Mouse (Mus musculus) ovary, postnatal 14 days (tissue): Measurements from ENCODE around the gene Hesx1.
"Not testable (repeated sequence)": the region's sequence is repeated elsewhere in the genome, so short reads cannot be mapped to it uniquely, and the experiment has no call there.

ENCODE experiments used
- DNase-seq: peaks from one replicate; pipeline ENCODE4 v3.0.0; 2022; ENCODE audit warnings: low spot score

Hesx1 gene

DNA sequence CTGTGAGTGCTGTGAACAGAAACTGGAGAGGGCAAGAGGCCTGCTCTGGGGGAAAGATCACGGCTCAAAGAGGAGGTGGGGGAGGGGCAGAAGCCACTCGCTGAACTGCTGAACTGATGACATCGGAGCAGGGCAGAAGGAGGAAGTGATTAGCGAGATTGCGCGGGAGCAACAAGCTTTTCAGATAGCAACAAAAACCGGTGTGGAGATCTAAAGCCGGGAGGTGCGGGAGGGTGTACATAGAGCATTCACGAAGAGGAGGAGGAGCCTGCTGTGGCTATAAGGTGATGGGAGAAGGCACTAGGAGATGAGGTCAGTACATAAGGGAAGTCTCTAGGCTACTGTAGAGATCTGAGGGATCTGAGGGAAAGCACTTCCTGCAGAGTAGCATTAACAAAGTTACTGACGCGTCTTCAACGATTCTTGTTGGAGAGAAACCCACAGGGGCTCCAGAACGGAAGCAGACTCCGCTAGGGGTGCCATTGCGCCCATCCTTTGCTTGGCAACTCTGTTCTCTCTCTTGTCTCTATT is at the start of gene Hesx1:
TSS of gene Hesx1 (plus strand) at position 206 of the 531 bp plus-strand sequence.
- DNase-seq = peak; percentile 25

DNA sequence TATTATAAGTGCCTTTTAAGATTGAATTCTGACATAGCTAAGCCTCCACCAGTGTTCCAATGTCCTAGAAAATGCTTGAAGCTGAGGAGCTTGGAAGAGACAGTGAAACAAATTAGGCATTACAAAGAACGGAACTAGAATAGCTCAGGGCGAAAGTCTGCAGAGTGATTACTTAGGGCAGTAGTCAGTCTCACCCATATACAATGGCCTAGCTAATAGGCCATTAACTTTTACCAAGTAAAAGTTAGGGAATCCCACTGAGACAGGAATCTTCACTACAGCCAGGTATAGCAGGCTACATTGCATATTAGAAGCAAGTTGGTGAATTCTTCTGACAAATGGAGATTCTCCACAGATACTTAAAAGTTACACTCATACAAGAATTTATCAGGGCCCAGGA is 38.1 kb upstream of the Hesx1 start:
- DNase-seq = not testable (repeated sequence)

DNA sequence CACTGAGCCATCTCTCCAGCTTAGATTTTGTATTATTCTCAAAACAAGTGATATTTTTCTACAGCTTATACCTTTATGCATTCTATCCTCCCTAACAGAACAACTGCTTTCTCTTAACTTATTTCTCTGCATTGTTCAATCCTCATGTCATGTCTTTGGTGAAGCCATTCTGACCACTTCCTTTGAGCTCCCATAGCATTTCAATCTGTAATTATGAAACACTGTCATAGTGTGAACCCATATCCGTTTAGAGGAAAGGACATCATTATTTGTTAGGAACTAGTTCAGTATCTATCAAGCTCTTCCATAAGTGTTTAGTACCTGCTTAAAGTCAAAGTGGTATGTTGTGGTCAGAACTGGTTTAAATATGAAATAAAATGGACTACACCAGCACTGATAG is 33.7 kb upstream of the Hesx1 start:
- DNase-seq = no peak

DNA sequence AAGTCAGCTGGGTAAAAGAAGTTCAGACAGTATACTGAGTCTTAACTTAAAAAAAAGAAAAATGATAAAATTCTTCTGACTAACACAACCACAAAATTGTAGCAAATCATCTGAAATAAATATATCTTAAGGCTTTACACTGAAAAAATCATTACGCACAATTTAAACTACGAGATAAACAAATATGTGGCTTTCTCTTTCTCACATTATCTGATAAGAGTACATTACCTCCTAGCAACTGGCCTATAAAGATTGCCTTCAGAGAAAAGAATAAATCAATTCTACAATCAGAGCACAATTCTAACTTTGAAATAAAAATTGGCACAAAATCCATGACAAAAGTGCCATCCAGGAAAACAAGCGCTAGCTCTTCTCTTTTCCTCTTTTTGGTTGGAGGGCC is 25.1 kb upstream of the Hesx1 start:
- no peak for DNase-seq

DNA sequence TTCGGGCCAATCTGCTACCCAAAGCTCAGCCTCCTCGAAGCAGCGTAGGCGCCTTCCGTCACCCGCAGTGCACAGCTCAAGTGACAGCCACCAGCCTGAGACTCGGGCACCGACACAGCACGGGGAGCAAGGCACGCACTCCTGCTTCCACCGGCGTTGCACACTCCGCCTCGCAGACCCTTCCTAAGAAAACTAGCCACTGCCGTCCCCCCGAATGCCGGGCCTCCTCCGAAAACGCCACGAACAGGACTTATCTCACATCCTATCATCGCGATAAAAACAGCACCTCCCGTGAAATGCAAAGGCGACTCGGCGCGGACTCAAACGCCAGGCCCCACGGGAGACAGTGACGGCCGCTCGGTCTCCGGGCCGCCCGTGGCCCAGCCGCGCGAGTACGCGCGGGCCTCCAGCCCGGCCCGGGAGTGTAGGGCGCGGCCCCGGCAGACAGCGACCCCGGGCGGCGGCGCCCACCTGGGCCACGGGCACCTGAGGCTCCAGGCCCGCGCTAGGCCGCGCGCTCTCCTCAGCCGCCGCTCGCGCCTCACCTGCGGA is 24.3 kb upstream of the Hesx1 start:
- peak; percentile 31 for DNase-seq

DNA sequence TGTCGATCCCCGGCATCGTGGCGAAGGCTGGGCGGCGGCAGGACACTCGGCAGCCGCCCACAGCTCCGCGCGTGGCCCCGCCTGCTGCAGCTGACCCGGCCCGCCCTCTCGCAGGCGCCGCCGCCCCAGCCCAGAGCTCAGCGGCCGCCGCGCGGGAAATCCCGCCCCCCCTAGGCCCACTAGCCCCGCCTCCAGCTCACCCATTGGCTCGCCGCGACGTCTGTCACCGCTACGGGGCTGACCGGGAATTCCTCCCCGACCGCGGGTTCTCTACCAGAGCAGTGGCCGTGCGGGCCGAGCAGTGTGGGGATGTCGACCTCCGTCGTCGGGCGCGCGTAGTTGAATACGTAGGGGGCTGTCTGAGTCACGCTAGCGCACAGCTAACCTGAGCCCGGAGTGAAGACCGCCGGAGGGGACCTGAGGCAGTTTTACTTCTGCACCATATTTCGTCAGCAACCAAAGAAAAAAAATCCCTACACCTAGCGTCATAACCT is 23.7 kb upstream of the Hesx1 start:
- peak; percentile 99 for DNase-seq

DNA sequence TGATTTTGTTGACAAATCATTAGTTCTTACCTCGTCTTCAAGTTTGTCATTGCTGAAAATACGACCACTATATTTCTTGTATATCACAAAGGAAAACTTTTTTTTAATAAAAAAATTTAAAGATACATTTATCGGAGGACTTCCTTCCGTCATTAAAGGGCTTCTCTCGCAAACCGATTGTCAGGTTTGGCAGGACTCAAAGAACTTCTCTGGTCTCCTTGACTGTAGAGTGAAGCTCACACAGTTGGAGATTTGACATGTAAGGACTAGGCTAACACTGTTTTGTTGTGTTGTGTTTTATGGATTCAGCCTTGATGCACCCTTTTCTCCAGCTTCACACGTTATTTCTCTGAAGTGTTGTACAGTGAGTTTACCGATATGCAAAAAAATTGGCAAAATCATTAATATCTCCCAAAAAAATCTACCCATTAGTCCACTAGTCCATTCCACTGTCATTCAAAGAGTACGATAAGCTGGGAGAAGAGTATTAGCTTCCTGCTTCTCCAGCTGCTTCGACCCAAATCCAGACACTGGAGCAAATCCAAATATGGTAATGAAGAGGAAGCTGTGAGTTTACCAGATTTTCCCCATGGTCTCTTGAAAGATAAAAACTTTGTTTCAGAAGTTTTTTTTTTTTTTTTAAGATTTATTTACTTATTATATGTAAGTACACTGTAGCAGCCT is 23.0 kb upstream of the Hesx1 start, which contains the start of gene Appl1:
TSS of gene Appl1 (minus strand) at position 127 of the 684 bp plus-strand sequence.
- no peak for DNase-seq

DNA sequence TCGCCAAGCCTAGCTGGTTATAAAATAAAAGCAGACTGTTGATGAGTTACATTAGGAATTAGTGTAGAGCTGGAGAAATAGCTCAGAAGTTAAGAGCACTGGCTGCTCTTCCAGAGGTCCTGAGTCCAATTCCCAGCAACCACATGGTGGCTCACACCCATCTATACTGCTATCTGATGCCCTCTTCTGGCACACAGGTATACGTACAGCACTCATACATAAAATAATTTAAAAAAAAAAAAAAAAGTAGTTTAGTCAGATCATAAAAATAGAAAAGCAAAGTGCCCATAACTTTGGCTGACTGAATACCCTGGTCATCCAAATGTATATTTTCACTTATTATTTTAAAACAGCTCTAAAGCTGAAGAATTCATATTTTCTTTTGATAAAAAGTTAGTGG is 21.1 kb upstream of the Hesx1 start:
- no peak for DNase-seq

DNA sequence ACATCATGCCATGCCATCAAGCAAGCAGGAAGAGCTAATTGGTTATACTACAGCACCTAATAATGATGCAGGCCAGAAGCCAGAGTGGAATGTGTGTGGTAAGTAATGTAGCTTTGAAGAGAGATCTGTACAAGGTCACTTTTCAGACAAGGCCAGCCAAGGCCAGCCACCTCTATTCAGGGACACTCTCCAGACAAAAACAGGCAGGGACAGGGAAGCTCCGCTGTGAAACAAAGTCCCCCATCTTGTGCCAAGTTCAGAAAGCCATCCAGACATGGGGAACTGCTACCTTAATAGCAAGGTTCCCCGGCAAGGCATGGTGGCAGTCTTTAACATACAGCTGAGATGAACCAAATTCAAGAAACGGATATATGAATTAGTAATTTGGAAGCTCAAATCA is 18.7 kb upstream of the Hesx1 start:
- DNase-seq = no peak

DNA sequence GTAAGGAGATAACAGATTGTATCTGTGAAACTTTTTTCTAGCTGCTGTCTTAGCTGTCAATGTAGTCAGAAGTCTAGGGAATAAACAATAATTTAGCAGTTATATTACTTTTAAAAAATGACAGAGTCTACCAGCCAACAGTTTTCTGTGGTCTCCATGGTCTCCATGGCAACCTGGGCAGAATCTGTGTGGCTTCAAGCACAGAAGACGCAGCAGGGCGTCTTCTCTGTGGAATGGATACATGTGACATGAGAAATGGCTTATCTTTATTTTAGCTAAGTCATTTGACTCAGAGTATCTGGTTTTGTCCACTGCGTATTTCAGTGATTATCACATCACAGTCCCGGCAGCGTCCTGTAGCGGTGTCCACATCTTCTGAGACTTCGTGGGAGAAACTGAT is 18.0 kb upstream of the Hesx1 start:
- DNase-seq = no peak

DNA sequence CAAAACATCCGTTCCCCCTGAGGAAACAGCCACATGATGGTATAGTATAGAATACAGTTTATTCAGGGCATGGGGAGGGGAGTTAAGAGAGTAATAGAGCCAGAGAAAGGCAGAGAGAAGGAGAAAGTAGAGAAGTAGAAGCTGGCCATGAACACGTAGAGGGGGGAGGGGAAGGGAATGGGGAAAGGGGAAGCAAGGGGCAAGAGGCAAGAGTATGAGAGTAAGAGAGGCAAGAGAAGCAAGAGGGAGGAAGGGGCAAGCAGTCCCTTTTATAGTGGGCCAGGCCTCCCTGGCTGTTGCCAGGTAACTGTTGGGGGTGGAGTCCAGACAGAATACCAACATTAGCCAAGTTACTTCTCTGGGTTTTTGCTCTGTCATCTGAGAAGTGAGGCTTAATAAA is 16.7 kb upstream of the Hesx1 start:
- no peak for DNase-seq

DNA sequence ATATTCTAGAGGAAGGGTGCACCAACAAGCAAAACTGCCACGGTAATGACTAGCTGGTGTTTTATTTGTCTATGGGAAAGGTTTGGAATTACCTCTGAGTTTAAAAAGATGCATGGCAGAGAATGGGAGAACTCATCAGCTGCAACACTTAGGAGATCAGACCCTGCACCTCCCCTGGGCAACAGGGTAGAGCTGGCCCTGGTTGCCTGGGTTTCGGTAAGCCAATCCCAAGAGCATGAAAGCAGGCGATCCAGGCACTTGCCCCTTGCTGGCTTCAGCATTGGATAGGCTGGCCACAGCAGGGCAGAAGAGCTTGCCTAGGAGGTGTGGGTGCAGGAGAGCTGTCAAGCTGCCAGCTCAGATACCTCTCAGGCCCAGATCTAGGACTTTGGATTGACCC is 14.4 kb upstream of the Hesx1 start:
- no peak for DNase-seq

DNA sequence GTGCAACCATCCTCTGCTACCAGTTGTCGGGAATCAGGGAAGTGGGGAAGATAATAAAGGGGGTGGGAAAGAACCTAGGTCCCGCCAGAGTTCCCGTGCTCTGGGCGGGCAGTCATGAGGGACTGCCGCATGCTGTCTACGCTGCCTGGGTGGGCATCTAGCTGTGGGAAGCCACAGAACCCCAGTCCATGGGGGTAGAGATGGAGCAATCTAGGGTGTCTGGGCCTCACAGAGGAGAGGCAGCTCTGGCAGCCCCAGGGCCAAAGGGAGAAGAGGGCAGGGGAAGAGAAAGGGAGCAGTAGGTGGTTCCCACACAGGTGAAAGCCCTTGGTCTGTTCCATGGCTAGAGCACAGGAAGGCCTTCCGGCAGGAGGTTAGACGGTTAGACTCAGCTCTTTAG is 13.2 kb upstream of the Hesx1 start:
- DNase-seq = no peak

DNA sequence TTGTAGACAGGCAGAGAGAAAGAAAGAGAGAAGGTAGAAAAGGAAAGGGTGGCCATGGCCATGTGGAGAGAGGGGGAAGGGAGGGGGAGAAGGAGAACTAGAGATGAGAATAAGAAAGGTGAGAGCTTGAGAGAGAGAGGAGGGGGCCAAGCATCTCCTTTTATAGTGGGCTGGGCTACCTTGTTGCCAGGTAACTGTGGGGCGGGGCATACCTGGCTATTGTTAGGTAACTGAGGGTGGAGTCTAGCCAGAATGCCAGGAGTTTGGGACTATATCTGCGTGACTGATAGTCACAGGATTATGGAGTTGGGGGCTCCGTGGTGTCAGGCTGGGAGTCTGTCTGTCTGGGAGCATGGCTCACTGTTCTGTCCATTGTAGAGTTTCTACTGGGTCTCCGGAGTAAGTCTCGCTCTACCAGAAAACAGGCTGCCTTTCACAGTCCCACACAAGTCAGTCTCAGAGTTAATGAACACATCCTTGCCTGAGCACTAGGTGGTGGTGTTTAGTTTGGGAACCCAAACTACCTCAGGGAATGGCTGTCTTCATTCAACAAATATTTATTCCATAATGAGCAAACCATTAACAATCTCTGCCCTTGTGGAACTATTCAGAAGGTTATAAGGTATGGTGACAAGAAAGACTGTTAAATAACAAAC is 12.6 kb upstream of the Hesx1 start:
- DNase-seq = no peak

DNA sequence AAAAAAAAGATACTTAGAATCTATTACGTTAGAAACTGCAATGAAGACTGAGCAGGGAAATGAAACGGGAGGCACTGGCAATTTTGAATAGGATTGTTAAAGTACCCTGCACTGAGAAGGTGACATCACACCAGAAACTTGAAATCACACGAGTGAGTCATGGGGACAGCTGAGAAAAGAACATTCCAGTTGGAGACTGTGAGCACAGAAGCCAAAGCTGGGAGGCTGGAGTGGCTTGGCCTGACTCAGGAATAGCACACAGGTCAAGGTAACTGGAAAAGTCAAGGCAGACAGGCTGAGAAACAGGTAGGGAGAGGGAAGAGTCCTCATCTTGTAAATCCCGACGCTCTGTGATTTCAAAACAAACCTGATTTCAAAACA is 12.1 kb upstream of the Hesx1 start:
- DNase-seq = no peak

DNA sequence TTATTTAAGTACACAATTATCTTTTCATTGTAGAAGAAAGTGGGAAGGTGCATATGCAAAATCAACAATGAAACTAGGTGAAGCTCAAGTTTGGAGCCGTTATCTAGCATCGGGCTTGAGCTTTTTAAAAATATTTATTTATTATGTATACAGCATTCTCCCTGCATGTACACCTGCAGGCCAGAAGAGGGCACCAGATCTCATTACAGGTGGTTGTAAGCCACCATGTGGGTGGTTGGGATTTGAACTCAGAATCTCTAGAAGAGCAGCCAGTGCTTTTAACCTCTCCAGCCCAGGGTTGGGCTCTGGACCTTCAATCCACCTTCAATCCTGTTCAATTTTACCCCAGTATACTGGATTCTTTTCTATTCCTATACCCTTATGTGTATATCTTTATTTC is 5.5 kb upstream of the Hesx1 start:
- DNase-seq = no peak

DNA sequence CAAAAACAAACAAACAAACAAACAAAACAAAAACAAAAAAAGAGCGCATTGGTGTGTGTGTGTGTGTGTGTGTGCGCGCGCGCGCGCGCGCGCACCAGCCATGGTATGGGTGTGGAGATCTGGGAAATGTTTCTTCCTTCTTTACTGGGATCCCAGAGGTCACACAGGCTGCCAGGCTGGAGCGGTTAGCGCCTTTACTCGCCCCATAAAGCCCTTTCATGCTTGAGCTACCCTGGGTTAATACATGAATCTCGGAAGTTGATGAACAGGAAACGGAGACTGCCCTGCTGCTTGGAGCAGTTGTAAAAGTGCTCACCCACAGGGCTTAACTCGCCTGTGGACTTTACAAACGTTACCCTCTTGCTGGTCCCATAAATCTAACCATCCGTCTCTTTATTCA is 2.6 kb upstream of the Hesx1 start:
- no peak for DNase-seq

DNA sequence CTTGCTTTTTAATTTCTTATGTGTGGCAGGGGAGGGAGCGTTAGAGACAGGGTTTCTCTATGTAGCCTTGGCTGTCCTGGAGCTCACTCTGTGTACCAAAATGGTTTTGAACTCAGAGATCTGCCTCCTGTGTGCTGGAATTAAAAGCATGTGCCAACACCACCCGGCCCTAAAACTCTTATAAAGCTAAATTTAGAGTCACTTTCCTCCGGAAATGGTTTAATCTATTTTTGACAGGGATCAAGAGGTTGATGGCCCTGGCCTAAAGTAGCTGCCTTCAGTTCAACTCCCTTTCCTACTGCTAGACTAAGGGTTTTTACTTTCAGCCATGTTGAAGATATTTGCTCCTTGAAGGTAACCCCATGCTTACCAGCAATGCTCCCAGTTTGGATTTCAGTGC is 789 bp upstream of the Hesx1 start:
- DNase-seq = no peak

DNA sequence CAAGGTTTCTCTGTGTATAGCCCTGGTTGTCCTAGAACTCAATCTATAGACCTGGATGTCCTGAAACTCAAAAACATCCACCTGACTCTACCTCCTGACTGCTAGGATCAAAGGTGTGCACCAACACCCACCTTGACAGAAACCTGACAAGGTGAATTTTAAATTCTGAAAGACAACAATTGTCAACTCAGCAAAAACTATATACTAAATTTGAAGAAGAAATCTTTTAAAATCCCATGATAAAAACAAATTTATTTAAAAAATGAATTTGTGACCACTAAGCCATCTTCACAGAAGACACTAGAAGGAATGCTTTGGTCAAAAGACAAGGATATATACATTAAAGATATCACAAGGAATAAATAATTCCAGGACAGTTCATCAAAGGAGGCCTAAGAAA is 2.0 kb downstream of the Hesx1 start:
- DNase-seq = no peak

DNA sequence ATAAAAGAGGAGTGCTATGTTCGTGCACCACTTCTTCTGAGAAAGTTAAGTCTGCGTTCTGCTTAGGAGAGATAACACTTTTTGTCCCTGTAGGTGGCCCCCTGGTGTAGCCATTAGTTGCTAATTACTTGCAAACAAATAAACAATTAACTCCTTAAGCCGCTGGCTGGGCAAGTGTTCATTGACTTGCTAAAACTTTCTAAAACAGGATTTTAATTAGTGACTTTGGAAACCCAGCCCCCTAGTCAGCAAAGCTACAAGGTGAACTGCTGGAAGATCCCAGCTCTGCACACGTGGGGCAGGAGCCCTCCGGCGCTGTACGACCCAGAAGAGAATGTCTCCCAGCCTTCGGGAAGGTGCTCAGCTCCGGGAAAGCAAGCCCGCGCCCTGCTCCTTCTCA is 6.2 kb downstream of the Hesx1 start:
- DNase-seq = no peak

DNA sequence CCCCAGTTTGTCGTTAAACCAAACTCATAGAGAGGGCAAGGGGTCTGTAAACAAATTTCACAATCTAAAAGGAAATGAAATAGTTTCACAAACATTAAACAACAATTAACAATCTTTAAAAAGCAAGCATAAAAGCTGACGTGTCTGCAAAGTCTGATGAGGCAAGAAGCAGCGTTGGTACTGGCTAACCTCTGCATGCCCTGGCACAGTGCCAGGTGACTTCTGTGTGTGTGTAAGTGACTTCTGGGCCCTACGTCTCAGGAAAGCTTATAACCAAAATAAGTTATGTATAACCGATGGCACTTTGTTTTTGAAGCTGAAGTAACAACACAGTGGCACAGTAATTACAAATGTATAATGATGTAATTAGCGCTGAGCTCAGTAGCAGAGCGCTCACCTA is 10.7 kb downstream of the Hesx1 start:
- DNase-seq = no peak

DNA sequence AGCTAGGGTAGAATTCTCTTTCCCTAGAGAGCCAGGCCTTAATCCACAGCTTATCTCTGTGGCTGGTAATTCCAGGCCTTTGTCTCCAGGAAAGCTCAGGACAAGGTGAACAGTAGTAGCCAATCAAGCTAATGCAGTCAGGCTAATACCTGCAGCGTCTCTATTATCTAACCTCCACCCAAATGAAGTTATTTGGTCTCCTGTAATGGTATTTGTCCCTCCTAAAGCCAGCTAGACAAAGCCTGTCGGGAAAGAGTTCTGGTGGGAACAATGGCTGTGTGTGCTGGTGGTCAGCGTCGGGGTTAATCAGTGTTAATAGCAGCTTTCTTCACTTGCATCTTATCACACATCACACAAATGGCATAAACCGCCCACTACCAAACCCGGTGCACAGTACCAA is 11.7 kb downstream of the Hesx1 start:
- no peak for DNase-seq

DNA sequence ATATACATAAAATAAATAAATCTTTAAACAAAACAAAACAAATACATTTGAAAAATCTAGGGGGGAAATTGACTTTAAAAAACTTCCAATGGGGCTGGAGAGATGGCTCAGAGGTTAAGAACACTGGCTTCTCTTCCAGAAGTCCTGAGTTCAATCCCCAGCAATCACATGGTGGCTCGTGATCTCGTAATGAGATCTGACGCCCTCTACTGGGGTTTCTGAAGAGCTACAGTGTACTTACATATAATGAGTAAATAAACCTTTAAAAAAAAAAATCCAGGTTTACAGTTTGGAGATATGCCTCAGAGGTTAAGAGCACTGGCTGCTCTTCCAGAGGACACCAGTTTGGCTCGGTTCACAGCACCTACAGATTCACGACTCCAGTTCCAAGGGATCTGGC is 17.3 kb downstream of the Hesx1 start:
- DNase-seq = no peak
